Mouse (Mus musculus): Measurements from ENCODE around the gene Slc35b2.

Gene Slc35b2

GRCm38 (mm10) chr17:45563655-45564530 is at the start of gene Slc35b2:
TSS of gene Slc35b2 (plus strand) at chr17:45563874.
- WGBS = 2% methylated on average over 59 of the region's 61 CpGs

GRCm38 (mm10) chr17:45515204-45515726 is 48.4 kb upstream of the Slc35b2 start:
- 71% methylated on average over 15 of the region's 15 CpGs for WGBS

GRCm38 (mm10) chr17:45515806-45516205 is 47.9 kb upstream of the Slc35b2 start:
- WGBS = 90% methylated on average over 10 of the region's 10 CpGs

- 38% methylated on average over 8 of the region's 8 CpGs for WGBS
Observed at GRCm38 (mm10) chr17:45516488-45516887, 47.2 kb upstream of the Slc35b2 start.

GRCm38 (mm10) chr17:45517135-45517534 is 46.5 kb upstream of the Slc35b2 start:
- 93% methylated on average over 21 of the region's 21 CpGs for WGBS

GRCm38 (mm10) chr17:45517549-45518215 is 46.0 kb upstream of the Slc35b2 start:
- 94% methylated on average over 28 of the region's 28 CpGs for WGBS

- 75% methylated on average over 12 of the region's 12 CpGs for WGBS
Observed at GRCm38 (mm10) chr17:45518766-45519475, 44.8 kb upstream of the Slc35b2 start.

- WGBS = 81% methylated on average over 11 of the region's 11 CpGs
Observed at GRCm38 (mm10) chr17:45520136-45520535, 43.5 kb upstream of the Slc35b2 start.

GRCm38 (mm10) chr17:45523263-45523662 is 40.4 kb upstream of the Slc35b2 start, which contains the start of gene Tcte1:
TSS of gene Tcte1 (plus strand) at chr17:45523434.
- 8% methylated on average over 21 of the region's 21 CpGs for WGBS

- 80% methylated on average over 4 of the region's 4 CpGs for WGBS
Observed at GRCm38 (mm10) chr17:45524961-45525360, 38.7 kb upstream of the Slc35b2 start.

- WGBS = 37% methylated on average over 5 of the region's 5 CpGs
Observed at GRCm38 (mm10) chr17:45526571-45526970, 37.1 kb upstream of the Slc35b2 start.

- 23% methylated on average over 13 of the region's 13 CpGs for WGBS
Observed at GRCm38 (mm10) chr17:45530346-45530782, 33.3 kb upstream of the Slc35b2 start.

GRCm38 (mm10) chr17:45532896-45533295 is 30.8 kb upstream of the Slc35b2 start:
- 68% methylated on average over 15 of the region's 15 CpGs for WGBS

- 11% methylated on average over 5 of the region's 5 CpGs for WGBS
Observed at GRCm38 (mm10) chr17:45536264-45536663, 27.4 kb upstream of the Slc35b2 start.

- WGBS = 31% methylated on average over 4 of the region's 4 CpGs
Observed at GRCm38 (mm10) chr17:45538394-45538793, 25.3 kb upstream of the Slc35b2 start.

GRCm38 (mm10) chr17:45539664-45540063 is 24.0 kb upstream of the Slc35b2 start:
- 54% methylated on average over 21 of the region's 21 CpGs for WGBS

GRCm38 (mm10) chr17:45542129-45542528 is 21.5 kb upstream of the Slc35b2 start:
- 35% methylated on average over 6 of the region's 6 CpGs for WGBS

- 36% methylated on average over 2 of the region's 2 CpGs for WGBS
Observed at GRCm38 (mm10) chr17:45542705-45543104, 21.0 kb upstream of the Slc35b2 start.

- WGBS = 35% methylated on average over 1 of the region's 1 CpGs
Observed at GRCm38 (mm10) chr17:45543115-45543514, 20.6 kb upstream of the Slc35b2 start.

GRCm38 (mm10) chr17:45544001-45544872 is 19.4 kb upstream of the Slc35b2 start:
- 33% methylated on average over 24 of the region's 24 CpGs for WGBS

- WGBS = 29% methylated on average over 46 of the region's 46 CpGs
Observed at GRCm38 (mm10) chr17:45544873-45545277, 18.8 kb upstream of the Slc35b2 start.
